Mouse (Mus musculus): ENCODE data around the gene Wwp2.

- TF ChIP-seq CTCF (IDR thresholded peaks at IDR 0.05; ENCODE audit: low read depth, low read length) (peak; percentile 9; the same call in 1 of the 2 replicates), POLR2A (IDR thresholded peaks at IDR 0.05; ENCODE audit: extremely low read depth, insufficient read depth, low read length) (no peak)
Observed at GRCm38 (mm10) chr8:107498390-107498789, 62.2 kb downstream of the Wwp2 start.
